Mouse (Mus musculus) small intestine, adult 2 months (tissue): ENCODE measurements at regions not wholly inside any gene's neighbourhood (a gene's known extent, or its start where the extent isn't known, plus 50 kb on each side); places are given as distances from the start of the nearest gene placed in this dataset.

Source experiments
- CTCF ChIP-seq: fragments of 200-500 bp; IDR thresholded peaks from 2 replicates; pipeline ENCODE4 v1.5.1; 2012; ENCODE audit warnings: low read depth, mild to moderate bottlenecking, control low read depth, inconsistent platforms, low read length, moderate library complexity, mixed read lengths; ENCODE audit not compliant: insufficient replicate concordance, insufficient read length; ENCODE audit errors: extremely low read depth
- POLR2A ChIP-seq: fragments of 200-500 bp; IDR thresholded peaks from 2 replicates; pipeline ENCODE4 v1.6.1; 2012; ENCODE audit warnings: low read depth, mild to moderate bottlenecking, control low read depth, inconsistent platforms, low read length, moderate library complexity

DNA sequence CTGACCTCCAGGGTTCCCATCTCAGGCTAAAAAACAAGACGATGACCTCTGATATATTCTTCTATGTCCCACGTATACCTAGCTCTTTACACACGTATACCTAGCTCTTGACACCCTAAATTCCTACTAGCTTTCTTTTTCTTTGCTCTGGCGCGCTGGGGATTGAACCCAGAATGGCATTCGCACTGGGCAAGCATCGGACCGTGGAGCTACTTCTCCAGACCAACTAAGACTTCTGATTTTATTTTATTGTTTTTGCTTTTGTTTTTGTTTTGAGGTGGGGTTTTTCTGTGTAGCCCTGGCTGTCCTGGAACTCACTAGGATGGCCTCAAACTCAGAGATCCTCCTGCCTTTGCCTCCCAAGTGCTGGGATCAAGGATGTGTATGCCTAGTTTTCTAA is 112.8 kb upstream of the Cpm start:
- no peak for TF ChIP-seq CTCF
- no peak for TF ChIP-seq POLR2A
